Mouse (Mus musculus) ES-Bruce4 (cell line): ENCODE results near the gene Abcg8.

Experiments used
- CTCF ChIP-seq: IDR thresholded peaks from one replicate; pipeline ENCODE4 v1.8.1; 2011; ENCODE audit warnings: low read depth, low read length
- EP300 ChIP-seq: IDR thresholded peaks from 2 replicates; pipeline ENCODE4 v1.6.1; 2011; ENCODE audit warnings: low read depth, low read length; ENCODE audit not compliant: insufficient read depth
- POLR2A ChIP-seq: IDR thresholded peaks from one replicate; pipeline ENCODE4 v1.8.1; 2011; ENCODE audit warnings: low read length; ENCODE audit not compliant: insufficient read depth

DNA sequence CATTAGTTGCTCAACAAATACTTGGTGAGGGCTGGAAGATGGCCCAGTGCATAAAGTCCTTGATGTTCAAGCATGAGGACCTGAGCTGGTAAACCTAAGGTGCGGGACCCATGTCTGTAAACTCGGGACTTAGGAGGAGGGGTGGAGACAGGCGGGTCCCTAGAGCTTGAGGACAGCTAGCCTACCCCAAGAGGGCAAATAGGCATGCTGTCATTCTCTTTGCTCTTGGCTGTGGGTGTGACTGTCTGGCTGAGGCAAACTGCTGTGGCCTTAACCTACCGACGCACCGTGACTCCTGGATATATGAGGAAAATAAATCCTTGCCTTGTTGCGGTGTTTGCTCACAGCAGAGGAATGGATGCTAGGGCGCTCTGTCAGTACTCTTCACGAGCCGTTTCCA lies 48.4 kb upstream of the Abcg8 start:
- TF ChIP-seq CTCF (no peak), POLR2A (no peak), EP300 (no peak)
